Mouse (Mus musculus): ENCODE measurements around the gene Gm16253. TPM values are rescaled to one million over a fixed set of nuclear protein-coding genes. Genes with fewer than 3 reads are reported as not detected.

The Gm16253 gene
- total RNA-seq (2021) = not detected
- long read RNA-seq, experiment 1, partial matches to known transcripts = 0 of 2 reads
- long read RNA-seq, experiment 1, other reads (novel, unspliced or antisense) = 2 of 2 reads
- long read RNA-seq, experiment 2, partial matches to known transcripts = 0 of 2 reads
- long read RNA-seq, experiment 2, other reads (novel, unspliced or antisense) = 2 of 2 reads

DNA sequence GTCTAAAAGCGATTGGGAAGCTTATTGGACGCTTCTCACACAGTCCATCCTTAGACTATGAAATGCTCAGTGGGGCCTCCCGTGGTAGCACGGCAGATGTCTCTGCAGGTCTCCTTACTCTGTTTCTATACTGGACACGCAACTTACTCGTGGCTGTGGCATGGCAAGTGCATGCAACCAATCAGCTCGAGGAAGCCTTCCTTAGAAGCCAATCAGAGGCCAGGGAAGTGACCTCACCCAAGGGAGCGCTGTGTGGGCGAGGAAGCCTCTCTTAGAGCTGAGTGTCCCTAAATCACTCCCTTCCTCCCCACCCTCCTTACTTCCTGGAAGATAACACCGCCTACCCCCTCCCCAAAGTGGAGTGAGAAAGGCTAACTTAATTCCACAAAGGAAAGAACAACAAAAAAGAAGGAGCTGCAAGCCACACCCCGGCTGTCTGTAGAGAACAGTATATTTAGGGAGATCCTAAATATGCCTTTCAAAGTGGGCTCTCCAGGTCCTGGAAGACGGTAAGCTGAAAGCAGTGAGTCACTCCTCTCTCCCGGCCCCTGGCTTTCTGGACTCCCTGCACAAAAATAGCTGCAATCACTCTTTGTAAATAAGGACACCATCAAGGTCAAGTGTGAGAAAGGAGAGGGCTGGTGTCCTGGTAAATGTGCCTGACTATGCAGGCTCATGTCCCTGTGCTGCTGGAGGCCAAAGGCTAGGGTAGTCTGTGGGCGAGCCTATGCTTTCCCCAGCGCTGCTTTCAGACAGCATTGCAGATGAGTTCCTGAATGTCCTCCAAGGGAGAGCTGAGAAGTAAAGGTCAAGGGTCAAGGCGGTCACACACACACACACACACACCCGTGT lies at the start of gene Gm16253:
TSS of gene Gm16253 (plus strand) at position 295 of the 852 bp plus-strand sequence.
- DNase-seq (ENCODE audit: low spot score in 2 of 2) = peak; percentile 91 to 98
- intact Hi-C loops (cut with DNase I) = no loop called here

- intact Hi-C loops (cut with DNase I) = no loop called here
Observed at GRCm38 (mm10) chr3:96528506-96528905, 48.3 kb upstream of the Gm16253 start.

GRCm38 (mm10) chr3:96532050-96532449 lies 44.7 kb upstream of the Gm16253 start:
- intact Hi-C loops (cut with DNase I) = no loop called here
- DNase-seq (ENCODE audit: low spot score in 2 of 2) = no peak

More at GRCm38 (mm10) chr3:96528506-96528905, 48.3 kb upstream of the Gm16253 start:
- no peak for DNase-seq (ENCODE audit: low spot score in 2 of 2)

GRCm38 (mm10) chr3:96534300-96534699 lies 42.5 kb upstream of the Gm16253 start:
- intact Hi-C loops (cut with DNase I) = no loop called here
- DNase-seq (ENCODE audit: low spot score in 2 of 2) = no peak

- intact Hi-C loops (cut with DNase I) = no loop called here
- no peak for DNase-seq (ENCODE audit: low spot score in 2 of 2)
Observed at GRCm38 (mm10) chr3:96539316-96539715, 37.5 kb upstream of the Gm16253 start.

GRCm38 (mm10) chr3:96540740-96541139 lies 36.0 kb upstream of the Gm16253 start:
- intact Hi-C loops (cut with DNase I) = loop anchor here (5.0 kb wide), 1 partner anchor 128 kb away; no protein-coding TSS in a partner anchor
- DNase-seq (ENCODE audit: low spot score in 2 of 2) = no peak

DNA sequence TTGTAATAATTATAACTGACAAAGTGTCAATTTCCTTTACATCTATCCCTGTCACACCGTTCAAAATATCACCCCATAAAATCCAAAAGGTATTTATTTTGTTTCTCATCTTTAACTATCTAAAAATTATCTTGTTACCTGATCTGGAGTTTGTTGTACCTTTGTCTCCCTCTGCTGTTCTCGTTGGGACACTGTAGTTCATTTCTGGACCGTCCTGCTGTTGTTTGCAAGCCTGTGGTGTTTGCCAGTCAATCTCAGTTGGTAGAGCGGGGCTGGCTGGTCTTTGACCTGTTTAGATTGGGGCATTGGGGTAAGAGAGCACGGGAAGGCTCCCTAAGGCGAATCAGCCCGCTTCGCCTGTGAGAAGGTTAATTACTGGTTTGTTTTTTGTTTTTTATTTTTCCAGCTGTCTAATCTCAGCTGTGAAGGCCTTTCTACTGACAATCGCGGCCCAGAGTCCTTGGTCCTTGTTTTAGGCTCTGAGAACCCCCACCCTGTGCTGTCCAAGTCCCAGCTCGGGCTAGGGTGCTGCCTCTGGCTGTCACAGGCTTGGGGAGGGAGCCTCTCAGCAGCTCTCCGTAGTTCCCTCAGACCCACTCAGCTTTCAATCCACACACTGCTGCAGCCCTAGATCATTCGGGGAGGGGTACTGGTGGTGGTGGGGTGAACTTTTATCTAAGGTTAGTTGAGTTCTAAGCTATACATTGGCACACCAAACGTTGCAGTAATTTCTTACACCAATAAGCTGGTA lies 35.3 kb upstream of the Gm16253 start:
- intact Hi-C loops (cut with DNase I) = loop anchor here (5.0 kb wide), 1 partner anchor 129 kb away; no protein-coding TSS in a partner anchor
- peak in 1 of 2 experiments; percentile 26 for DNase-seq (ENCODE audit: low spot score in 2 of 2)

DNA sequence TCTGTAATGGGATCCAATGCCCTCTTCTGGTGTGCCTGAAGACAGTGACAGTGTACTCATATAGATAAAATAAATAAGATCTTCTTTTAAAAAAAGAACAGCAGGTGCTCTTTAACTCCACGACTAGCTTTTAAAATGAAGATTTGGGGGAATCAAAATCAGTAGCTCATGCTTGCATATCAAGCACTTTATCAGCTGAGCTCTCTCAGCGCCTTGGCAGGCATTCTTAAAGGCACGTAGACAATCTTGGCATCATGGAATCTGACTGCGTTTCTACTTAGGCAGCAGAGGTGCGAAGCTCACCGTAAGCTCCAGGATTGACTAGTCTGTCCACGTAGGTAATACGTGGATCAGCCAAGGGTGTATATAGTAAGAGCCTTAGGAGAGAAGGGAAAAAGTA lies 34.2 kb upstream of the Gm16253 start:
- no peak for DNase-seq (ENCODE audit: low spot score in 2 of 2)
- intact Hi-C loops (cut with DNase I) = loop anchor here (5.0 kb wide), 1 partner anchor 130 kb away; no protein-coding TSS in a partner anchor

DNA sequence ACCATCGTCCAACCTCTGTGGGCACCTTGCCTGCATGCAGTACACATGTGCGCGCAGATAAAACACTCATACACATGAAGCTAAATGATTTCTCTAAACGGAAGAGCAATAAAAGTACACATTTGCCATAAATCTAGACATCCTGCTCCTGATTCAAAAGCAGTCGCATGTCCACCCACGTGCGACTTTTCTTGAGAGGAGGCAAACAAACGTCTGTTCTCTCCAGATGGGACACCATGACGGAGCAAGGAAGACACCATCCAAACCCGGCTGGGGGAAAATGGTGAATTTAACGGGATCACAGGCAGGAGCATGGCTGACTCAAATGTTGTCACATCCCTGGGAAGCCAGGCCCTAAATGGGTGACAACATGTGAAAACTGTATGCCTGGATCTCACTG lies 33.4 kb upstream of the Gm16253 start:
- peak; percentile 56 to 85 for DNase-seq (ENCODE audit: low spot score in 2 of 2)
- intact Hi-C loops (cut with DNase I) = loop anchor here (5.0 kb wide), 1 partner anchor 131 kb away; no protein-coding TSS in a partner anchor

DNA sequence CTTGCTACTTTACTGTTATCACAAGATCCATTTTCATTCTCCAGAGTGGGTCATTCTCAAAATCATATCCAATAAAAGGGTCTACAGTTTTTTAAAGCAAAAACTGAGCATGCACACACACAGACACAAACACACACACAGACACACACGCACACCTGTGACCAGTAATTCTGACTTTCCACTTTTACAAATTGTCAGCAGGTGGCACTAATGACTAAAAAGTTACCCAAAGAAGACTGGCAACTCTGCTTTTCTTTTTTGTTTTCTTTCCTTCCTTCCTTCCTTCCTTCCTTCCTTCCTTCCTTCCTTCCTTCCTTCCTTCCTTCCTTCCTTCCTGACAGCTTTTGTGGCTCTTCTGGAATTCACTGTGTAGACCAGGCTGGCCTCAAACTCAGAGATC lies 31.2 kb upstream of the Gm16253 start:
- intact Hi-C loops (cut with DNase I) = loop anchor here (5.0 kb wide), 2 partner anchors 92 to 162 kb away; partner anchors contain the start of genes Gm42957, Nudt17 and Pex11b
- DNase-seq (ENCODE audit: low spot score in 2 of 2) = no peak

DNA sequence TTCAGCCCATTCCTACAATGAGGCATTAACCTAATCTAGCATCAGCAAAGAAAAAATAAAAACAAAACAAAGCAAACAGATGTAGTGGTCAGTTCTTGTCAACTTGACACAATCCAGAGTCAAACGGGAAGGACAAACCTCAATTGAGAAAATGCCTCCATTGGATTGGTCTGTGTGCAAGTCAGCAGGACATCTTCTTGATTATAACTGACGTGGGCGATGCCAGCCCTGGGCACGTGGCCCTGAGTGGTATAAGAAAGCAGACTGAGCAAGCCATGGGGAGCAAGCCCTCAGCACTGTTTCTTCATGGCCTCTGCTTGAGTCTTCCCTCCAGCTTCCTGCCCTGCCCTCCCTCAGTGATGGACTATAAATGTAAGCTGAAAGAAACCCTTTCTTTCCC lies 29.9 kb upstream of the Gm16253 start:
- DNase-seq (ENCODE audit: low spot score in 2 of 2) = no peak
- intact Hi-C loops (cut with DNase I) = loop anchor here (1.0 to 5.0 kb wide), 3 partner anchors 33 to 160 kb away; partner anchors contain the start of genes Gm42957, Nudt17 and Pex11b

DNA sequence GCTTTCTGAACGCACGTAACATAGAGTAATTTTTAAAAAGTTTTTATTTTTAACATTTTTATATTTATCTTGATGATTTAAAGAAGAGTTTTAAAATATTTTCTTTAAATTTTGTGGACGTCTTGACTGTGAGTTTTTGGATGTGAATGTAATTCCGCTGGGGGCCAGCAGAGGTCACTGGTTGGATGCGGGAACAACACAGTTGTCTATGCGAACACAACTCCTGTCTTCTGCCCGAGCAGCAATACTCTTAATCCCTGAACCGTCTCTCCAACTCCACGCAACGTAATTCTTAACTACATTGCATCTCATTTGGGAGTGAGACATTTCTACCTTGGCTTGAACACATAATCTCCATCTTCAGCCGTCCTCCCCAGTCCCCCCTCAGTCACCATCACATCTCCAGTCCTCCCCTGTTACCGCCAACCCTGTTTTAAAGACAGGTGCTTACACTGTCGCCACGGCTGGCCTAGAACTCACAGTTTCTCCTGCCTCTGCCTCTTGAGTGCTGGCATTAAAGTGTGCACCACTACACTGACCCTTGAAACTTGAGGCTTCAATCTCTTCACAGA lies 29.3 kb upstream of the Gm16253 start:
- DNase-seq (ENCODE audit: low spot score in 2 of 2) = peak; percentile 81 to 88
- intact Hi-C loops (cut with DNase I) = loop anchor here (1.0 to 5.0 kb wide), 3 partner anchors 33 to 160 kb away; partner anchors contain the start of genes Gm42957, Nudt17 and Pex11b

GRCm38 (mm10) chr3:96548824-96549223 lies 28.0 kb upstream of the Gm16253 start:
- intact Hi-C loops (cut with DNase I) = loop anchor here (5.0 kb wide), 2 partner anchors 88 to 158 kb away; partner anchors contain the start of genes Gm42957, Nudt17 and Pex11b
- DNase-seq (ENCODE audit: low spot score in 2 of 2) = no peak

GRCm38 (mm10) chr3:96549346-96549745 lies 27.4 kb upstream of the Gm16253 start:
- intact Hi-C loops (cut with DNase I) = loop anchor here (5.0 kb wide), 2 partner anchors 88 to 158 kb away; partner anchors contain the start of genes Gm42957, Nudt17 and Pex11b
- DNase-seq (ENCODE audit: low spot score in 2 of 2) = no peak

DNA sequence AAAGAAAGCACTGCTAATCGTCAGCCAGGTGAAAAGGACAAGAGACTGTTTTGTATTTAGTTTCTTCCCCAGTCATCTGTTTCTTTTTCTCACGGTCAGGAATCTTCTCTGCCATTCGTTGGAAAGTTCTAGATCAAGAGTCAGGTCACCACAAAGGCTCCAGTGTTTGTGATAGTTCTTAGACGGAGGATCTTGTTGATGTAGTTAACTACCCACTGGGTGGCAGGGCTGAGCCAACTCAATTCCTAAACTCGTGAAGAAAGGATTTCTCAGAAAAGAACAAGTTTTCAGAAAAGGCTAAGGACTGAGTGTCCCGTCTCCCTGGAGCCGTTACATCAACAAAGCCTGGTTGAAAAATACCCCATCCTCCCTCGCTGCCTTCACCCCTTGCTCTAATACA lies 25.6 kb upstream of the Gm16253 start:
- DNase-seq (ENCODE audit: low spot score in 2 of 2) = peak; percentile 70 to 74
- intact Hi-C loops (cut with DNase I) = loop anchor here (1.0 kb wide), 1 partner anchor 29 kb away; no protein-coding TSS in a partner anchor

DNA sequence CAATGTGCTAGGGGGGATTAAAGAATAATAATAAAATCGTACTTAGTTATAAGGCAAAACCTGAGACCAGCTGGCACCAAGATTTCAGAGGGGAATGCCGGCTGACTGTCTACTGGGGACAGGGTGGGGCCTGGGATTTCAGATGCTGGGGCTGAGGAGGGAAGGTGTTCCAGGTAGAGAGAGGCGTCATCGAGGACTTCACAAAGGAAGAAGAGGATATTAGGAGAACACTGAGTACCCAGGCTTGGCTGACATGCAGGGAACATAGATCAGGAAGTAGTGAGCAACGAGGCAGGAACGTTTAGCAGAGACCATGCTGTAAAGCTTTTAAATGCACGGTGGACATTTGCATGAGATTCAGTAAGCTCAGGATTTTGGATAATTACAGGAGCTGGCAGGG lies 24.9 kb upstream of the Gm16253 start:
- no peak for DNase-seq (ENCODE audit: low spot score in 2 of 2)
- intact Hi-C loops (cut with DNase I) = loop anchor here (1.0 kb wide), 1 partner anchor 28 kb away; no protein-coding TSS in a partner anchor

DNA sequence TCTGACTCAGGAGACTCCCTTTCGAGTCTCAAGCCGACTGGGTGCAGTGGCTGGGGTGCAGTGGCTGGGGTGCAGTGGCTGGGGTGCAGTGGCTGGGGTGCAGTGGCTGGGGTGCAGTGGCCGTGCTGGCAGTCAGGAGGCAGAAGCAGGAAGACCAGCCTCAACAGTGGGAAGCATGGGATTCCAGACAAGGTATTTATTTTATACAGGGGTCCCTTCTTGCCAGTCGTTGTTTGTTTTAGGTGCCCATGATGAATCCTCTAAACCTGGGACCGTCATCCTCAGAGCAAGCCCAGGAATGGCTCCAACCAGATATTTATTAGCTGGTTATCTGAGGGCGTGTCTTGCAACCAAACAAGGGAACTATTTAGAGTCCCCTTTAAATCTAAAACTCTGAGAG lies 23.2 kb upstream of the Gm16253 start:
- intact Hi-C loops (cut with DNase I) = no loop called here
- no peak for DNase-seq (ENCODE audit: low spot score in 2 of 2)

DNA sequence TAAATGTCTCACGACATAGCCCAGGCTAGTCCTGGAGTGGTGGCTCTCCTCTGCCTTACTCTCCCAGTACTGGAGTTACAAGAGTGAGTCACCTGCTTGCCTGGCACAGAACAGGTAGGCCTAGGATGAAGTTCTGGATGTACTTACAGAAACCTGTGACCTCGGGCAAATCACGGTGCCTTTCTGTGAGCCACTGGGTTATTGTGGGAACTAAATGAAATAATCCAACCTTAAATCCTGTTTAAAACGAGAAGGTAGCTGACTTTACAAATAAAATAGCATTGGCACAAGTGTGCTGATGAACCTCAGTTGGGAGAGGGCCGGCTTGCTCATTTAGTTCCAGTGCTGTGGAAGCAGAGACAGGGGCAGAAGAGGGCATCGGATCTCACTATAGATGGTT lies 22.5 kb upstream of the Gm16253 start:
- intact Hi-C loops (cut with DNase I) = no loop called here
- DNase-seq (ENCODE audit: low spot score in 2 of 2) = no peak

- intact Hi-C loops (cut with DNase I) = no loop called here
- DNase-seq (ENCODE audit: low spot score in 2 of 2) = peak; percentile 55 to 79
Observed at GRCm38 (mm10) chr3:96555041-96555596, 21.7 kb upstream of the Gm16253 start.
